Mouse (Mus musculus): ENCODE results near the gene Agap2. TPM values are rescaled to one million over a fixed set of nuclear protein-coding genes. Genes with fewer than 3 reads are reported as not detected.

Gene Agap2
- polyA plus RNA-seq, 2 experiments = 0.32 to 5.3 TPM

DNA sequence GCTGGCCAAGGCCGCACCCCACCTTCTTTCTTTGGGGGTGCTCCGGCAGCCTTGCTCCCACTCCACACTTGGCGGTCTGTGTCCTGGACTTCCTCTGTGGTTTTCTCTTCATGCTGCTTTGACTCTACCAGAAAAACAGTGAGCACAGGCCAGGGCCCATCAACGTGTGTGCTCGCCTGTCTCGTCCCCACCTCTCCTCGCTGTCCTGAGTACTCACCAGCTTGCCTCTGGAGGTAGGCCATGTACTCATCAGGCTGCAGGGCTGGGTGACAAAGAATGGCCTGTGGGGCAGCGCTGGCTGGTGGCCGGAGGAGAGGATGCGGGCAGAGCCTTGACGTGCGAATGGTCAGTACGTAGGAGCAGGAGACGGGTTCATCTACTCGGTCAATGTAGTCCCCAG, 24.8 kb downstream of the Agap2 start:
- no peak overlapping the region for H3K4me2 ChIP-seq (replicated peaks; ENCODE audit: low read depth, low read length, severe bottlenecking)
- no peak overlapping the region for H3K9ac ChIP-seq (ENCODE audit: low read depth, low read length, severe bottlenecking)
- H3K36me3 ChIP-seq (ENCODE audit: control insufficient read depth, insufficient read depth, low read length) = peaks cover 48% of the 10 kb centered on the region
- H3K9me3 ChIP-seq (ENCODE audit: control insufficient read depth, low read length) = no peaks in the 10 kb centered on the region
- WGBS = 92% methylated on average over 15 of the region's 15 CpGs
- no peak for TF ChIP-seq POLR2A (IDR thresholded peaks at IDR 0.05; ENCODE audit: borderline replicate concordance, extremely low read depth, insufficient read depth, insufficient read length)
- ATAC-seq (ENCODE audit: low FRiP score, low read depth) (no peak), DNase-seq (ENCODE audit: low spot score) (no peak)
- H3K27me3 ChIP-seq (ENCODE audit: control insufficient read depth, insufficient read depth, low read length) = no peaks in the 10 kb centered on the region
- no peaks in the 10 kb centered on the region for H3K4me1 ChIP-seq (ENCODE audit: control insufficient read depth, insufficient read depth, low read length)
- H3K4me3 ChIP-seq (replicated peaks; ENCODE audit: low read length) = no peak overlapping the region
- H3K27ac ChIP-seq (replicated peaks; ENCODE audit: low read depth, low read length) = no peak overlapping the region

DNA sequence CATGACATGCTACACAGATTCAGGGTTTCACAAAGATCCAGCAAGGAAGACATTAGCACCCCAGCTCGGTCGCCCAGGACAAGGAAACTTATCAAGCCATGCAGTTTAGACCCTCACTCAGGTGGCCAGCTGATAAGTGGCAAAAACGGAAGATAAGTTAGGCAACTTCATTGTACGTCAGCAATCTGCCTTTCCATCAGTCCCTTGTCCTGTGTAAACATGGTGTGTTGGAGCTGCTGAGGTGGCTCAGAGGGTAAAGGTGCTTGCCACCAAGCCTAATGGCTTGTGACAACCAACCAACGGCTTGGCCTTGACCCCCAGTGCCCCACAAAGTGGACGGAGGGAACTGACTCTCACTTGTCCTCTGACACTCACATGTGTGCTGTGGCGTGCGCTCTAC, 25.3 kb downstream of the Agap2 start:
- 86% methylated on average over 8 of the region's 8 CpGs for WGBS
- no peak overlapping the region for H3K27ac ChIP-seq (replicated peaks; ENCODE audit: low read depth, low read length)
- no peak overlapping the region for H3K4me3 ChIP-seq (replicated peaks; ENCODE audit: low read length)
- H3K9me3 ChIP-seq (ENCODE audit: control insufficient read depth, low read length) = no peaks in the 10 kb centered on the region
- no peak overlapping the region for H3K4me2 ChIP-seq (replicated peaks; ENCODE audit: low read depth, low read length, severe bottlenecking)
- peaks cover 44% of the 10 kb centered on the region for H3K36me3 ChIP-seq (ENCODE audit: control insufficient read depth, insufficient read depth, low read length)
- H3K27me3 ChIP-seq (ENCODE audit: control insufficient read depth, insufficient read depth, low read length) = no peaks in the 10 kb centered on the region
- no peak for DNase-seq (ENCODE audit: low spot score)
- no peak for TF ChIP-seq POLR2A (IDR thresholded peaks at IDR 0.05; ENCODE audit: borderline replicate concordance, extremely low read depth, insufficient read depth, insufficient read length)
- no peaks in the 10 kb centered on the region for H3K4me1 ChIP-seq (ENCODE audit: control insufficient read depth, insufficient read depth, low read length)
- H3K9ac ChIP-seq (ENCODE audit: low read depth, low read length, severe bottlenecking) = no peak overlapping the region
- ATAC-seq (ENCODE audit: low FRiP score, low read depth) = no peak

DNA sequence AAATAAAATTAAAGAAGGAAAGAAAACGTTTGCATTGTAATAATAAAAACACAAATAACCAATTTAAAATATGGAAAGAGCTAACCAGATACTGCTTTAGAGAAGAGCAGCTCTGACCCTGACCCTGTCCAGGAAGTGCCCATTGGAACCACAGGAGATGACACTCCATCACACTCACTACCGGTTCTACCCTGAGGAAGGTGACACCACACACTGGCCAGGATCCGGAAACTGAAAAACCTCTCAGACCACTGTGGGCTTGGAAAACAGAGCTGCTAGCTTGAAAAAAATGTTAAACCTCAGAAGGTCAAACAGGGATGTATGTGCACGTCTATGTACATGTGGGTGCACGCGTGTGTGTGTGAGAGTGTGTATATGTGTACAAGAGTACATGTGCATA, 26.1 kb downstream of the Agap2 start:
- Histone ChIP-seq H3K4me3 (replicated peaks; ENCODE audit: low read length) (no peak overlapping the region), H3K4me1 (ENCODE audit: control insufficient read depth, insufficient read depth, low read length) (no peaks in the 10 kb centered on the region), H3K9ac (ENCODE audit: low read depth, low read length, severe bottlenecking) (no peak overlapping the region), H3K27ac (replicated peaks; ENCODE audit: low read depth, low read length) (no peak overlapping the region), H3K36me3 (ENCODE audit: control insufficient read depth, insufficient read depth, low read length) (peaks cover 40% of the 10 kb centered on the region), H3K9me3 (ENCODE audit: control insufficient read depth, low read length) (no peaks in the 10 kb centered on the region), H3K27me3 (ENCODE audit: control insufficient read depth, insufficient read depth, low read length) (no peaks in the 10 kb centered on the region), H3K4me2 (replicated peaks; ENCODE audit: low read depth, low read length, severe bottlenecking) (no peak overlapping the region)
- no peak for TF ChIP-seq POLR2A (IDR thresholded peaks at IDR 0.05; ENCODE audit: borderline replicate concordance, extremely low read depth, insufficient read depth, insufficient read length)
- ATAC-seq (ENCODE audit: low FRiP score, low read depth) (no peak), DNase-seq (ENCODE audit: low spot score) (no peak)
- 86% methylated on average over 6 of the region's 6 CpGs for WGBS

DNA sequence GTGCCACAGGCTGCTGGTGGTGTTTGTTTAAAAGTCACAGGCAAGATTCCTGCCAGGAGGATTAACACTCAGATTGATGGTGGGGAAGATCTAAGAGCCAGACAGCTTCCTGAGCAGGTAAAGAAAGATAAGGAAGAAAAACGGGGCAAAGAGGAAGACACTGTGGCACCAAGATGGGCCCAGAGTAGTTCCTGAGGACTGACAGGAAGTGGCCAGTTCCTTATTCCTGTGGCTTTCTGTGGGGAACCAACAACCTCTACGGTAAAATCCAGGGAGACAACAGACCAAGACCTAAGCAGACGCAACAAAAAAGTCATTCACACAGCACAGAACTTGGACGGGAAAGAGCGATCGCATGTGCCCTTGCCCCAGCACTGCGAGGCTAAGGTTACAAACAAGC, 28.5 kb downstream of the Agap2 start:
- WGBS = 73% methylated on average over 7 of the region's 7 CpGs
- H3K36me3 ChIP-seq (ENCODE audit: control insufficient read depth, insufficient read depth, low read length) = peaks cover 23% of the 10 kb centered on the region; the same call in 1 of the 2 replicates
- ATAC-seq (ENCODE audit: low FRiP score, low read depth) = no peak

DNA sequence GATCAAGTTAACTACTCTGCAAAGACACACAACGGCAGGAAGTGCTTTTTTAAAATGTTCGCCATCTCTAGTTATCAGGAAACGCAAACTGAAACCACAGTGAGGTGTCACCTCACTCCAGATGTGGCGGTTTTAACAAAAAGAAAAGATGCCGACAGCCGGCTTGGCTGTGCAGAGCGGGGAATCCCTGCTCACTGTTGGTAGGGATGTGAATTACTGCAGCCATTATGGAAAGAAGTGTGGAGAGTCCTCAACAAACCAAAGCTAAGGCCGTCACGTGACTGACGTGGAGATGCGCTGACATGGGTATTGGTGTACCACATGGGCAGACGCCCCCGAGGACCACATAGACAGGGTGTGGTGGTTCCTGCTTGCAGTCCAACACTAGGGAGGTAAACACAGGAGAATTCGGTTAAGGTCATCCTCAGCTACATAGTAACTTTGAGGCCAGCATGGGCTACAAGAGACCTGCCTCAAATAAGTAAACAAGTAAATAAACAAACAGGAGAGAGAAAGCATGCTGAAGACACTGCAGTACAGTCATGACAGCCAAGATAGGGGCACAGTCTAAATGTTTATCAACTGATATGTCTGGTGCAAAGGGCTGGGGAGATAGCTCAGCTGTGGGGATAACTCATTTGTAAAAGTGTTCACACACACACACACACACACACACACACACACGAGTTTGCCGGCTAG, 32.6 kb downstream of the Agap2 start:
- ATAC-seq (ENCODE audit: low FRiP score, low read depth) (no peak), DNase-seq (ENCODE audit: low spot score) (no peak)
- 82% methylated on average over 16 of the region's 16 CpGs for WGBS
- H3K9me3 ChIP-seq (ENCODE audit: control insufficient read depth, low read length) = no peaks in the 10 kb centered on the region
- no peaks in the 10 kb centered on the region for H3K27me3 ChIP-seq (ENCODE audit: control insufficient read depth, insufficient read depth, low read length)
- no peaks in the 10 kb centered on the region for H3K4me1 ChIP-seq (ENCODE audit: control insufficient read depth, insufficient read depth, low read length)
- 0 out of 2 replicates have a peak, but pooled peaks cover 14% of the 10 kb centered on the region for H3K36me3 ChIP-seq (ENCODE audit: control insufficient read depth, insufficient read depth, low read length)
- H3K27ac ChIP-seq (replicated peaks; ENCODE audit: low read depth, low read length) = no peak overlapping the region
- H3K4me3 ChIP-seq (replicated peaks; ENCODE audit: low read length) = no peak overlapping the region
- no peak overlapping the region for H3K9ac ChIP-seq (ENCODE audit: low read depth, low read length, severe bottlenecking)
- no peak overlapping the region for H3K4me2 ChIP-seq (replicated peaks; ENCODE audit: low read depth, low read length, severe bottlenecking)
- no peak for TF ChIP-seq POLR2A (IDR thresholded peaks at IDR 0.05; ENCODE audit: borderline replicate concordance, extremely low read depth, insufficient read depth, insufficient read length)

More for the DNA sequence above, 28.5 kb downstream of the Agap2 start:
- no peak for DNase-seq (ENCODE audit: low spot score)
- H3K27ac ChIP-seq (replicated peaks; ENCODE audit: low read depth, low read length) = no peak overlapping the region
- no peaks in the 10 kb centered on the region for H3K4me1 ChIP-seq (ENCODE audit: control insufficient read depth, insufficient read depth, low read length)
- no peak overlapping the region for H3K4me3 ChIP-seq (replicated peaks; ENCODE audit: low read length)
- no peak overlapping the region for H3K9ac ChIP-seq (ENCODE audit: low read depth, low read length, severe bottlenecking)
- no peaks in the 10 kb centered on the region for H3K27me3 ChIP-seq (ENCODE audit: control insufficient read depth, insufficient read depth, low read length)
- TF ChIP-seq POLR2A (IDR thresholded peaks at IDR 0.05; ENCODE audit: borderline replicate concordance, extremely low read depth, insufficient read depth, insufficient read length) = no peak
- H3K4me2 ChIP-seq (replicated peaks; ENCODE audit: low read depth, low read length, severe bottlenecking) = no peak overlapping the region
- no peaks in the 10 kb centered on the region for H3K9me3 ChIP-seq (ENCODE audit: control insufficient read depth, low read length)

Measured in limb, embryonic 14.5 days (tissue).